Mouse (Mus musculus) T-helper 17 cell (primary cell): ENCODE measurements around the gene Syne4.

Experiments
- in situ Hi-C, 2 experiments: fragments of 300-600 bp; cut with MboI, MseI; formaldehyde crosslinking; loops; 1 replicate in 1 of 2; 2 replicates in 1 of 2; pipeline ENCODE4 v1.15.1; 2025; ENCODE audit warnings: high pct_unique_total_duplicates in 2 of 2

Gene Syne4

GRCm38 (mm10) chr7:30314721-30315155 is at the start of gene Syne4:
Syne4 (plus strand) TSS chr7:30314807.
- in situ Hi-C loops = no loop called here

- in situ Hi-C loops = no loop called here
These were observed 49.6 kb upstream of the Syne4 start for GRCm38 (mm10) chr7:30265041-30265440.

- in situ Hi-C loops = no loop called here
These were observed 49.1 kb upstream of the Syne4 start for GRCm38 (mm10) chr7:30265531-30265930.

- in situ Hi-C loops = no loop called here
These were observed 48.7 kb upstream of the Syne4 start for GRCm38 (mm10) chr7:30265935-30266334.

- in situ Hi-C loops = no loop called here
These were observed 47.8 kb upstream of the Syne4 start for GRCm38 (mm10) chr7:30266780-30267179.

- in situ Hi-C loops = no loop called here
These were observed 45.0 kb upstream of the Syne4 start for GRCm38 (mm10) chr7:30269641-30270040.

- in situ Hi-C loops = no loop called here
These were observed 40.2 kb upstream of the Syne4 start for GRCm38 (mm10) chr7:30274383-30274782.

GRCm38 (mm10) chr7:30278911-30279310 is 35.7 kb upstream of the Syne4 start:
- in situ Hi-C loops = loop anchor here in 1 of 2 experiments (5.0 kb wide), 1 partner anchor 42 kb away; the partner anchor contains the start of gene Ovol3

GRCm38 (mm10) chr7:30279536-30279935 is 35.1 kb upstream of the Syne4 start:
- in situ Hi-C loops = loop anchor here in 1 of 2 experiments (5.0 kb wide), 1 partner anchor 42 kb away; the partner anchor contains the start of gene Ovol3

- in situ Hi-C loops = loop anchor here in 1 of 2 experiments (5.0 kb wide), 1 partner anchor 43 kb away; the partner anchor contains the start of gene Ovol3
These were observed 34.5 kb upstream of the Syne4 start, which contains the start of the genes Thap8 and Wdr62 for GRCm38 (mm10) chr7:30279951-30280669. Thap8 (plus strand) TSS chr7:30280094. Wdr62 (minus strand) TSS chr7:30280419.

GRCm38 (mm10) chr7:30280670-30281138 is 33.9 kb upstream of the Syne4 start:
- in situ Hi-C loops = no loop called here

GRCm38 (mm10) chr7:30281522-30281921 is 33.1 kb upstream of the Syne4 start:
- in situ Hi-C loops = no loop called here

- in situ Hi-C loops = no loop called here
These were observed 31.9 kb upstream of the Syne4 start for GRCm38 (mm10) chr7:30282740-30283139.

GRCm38 (mm10) chr7:30286701-30287410 is 27.8 kb upstream of the Syne4 start:
- in situ Hi-C loops = no loop called here

- in situ Hi-C loops = no loop called here
These were observed 26.6 kb upstream of the Syne4 start for GRCm38 (mm10) chr7:30288046-30288445.

- in situ Hi-C loops = no loop called here
These were observed 25.4 kb upstream of the Syne4 start for GRCm38 (mm10) chr7:30289071-30289713.

- in situ Hi-C loops = no loop called here
These were observed 24.8 kb upstream of the Syne4 start for GRCm38 (mm10) chr7:30289714-30290399.

GRCm38 (mm10) chr7:30291215-30292131 is 23.1 kb upstream of the Syne4 start, which contains the start of gene Clip3:
Clip3 (plus strand) TSS chr7:30291728.
- in situ Hi-C loops = no loop called here

- in situ Hi-C loops = no loop called here
These were observed 20.8 kb upstream of the Syne4 start for GRCm38 (mm10) chr7:30293795-30294194.

- in situ Hi-C loops = no loop called here
These were observed 20.3 kb upstream of the Syne4 start for GRCm38 (mm10) chr7:30294296-30294695.
